Mouse (Mus musculus): ENCODE measurements at regions not wholly inside any gene's neighbourhood (a gene's known extent, or its start where the extent isn't known, plus 50 kb on each side); places are given as distances from the start of the nearest gene placed in this dataset.

DNA sequence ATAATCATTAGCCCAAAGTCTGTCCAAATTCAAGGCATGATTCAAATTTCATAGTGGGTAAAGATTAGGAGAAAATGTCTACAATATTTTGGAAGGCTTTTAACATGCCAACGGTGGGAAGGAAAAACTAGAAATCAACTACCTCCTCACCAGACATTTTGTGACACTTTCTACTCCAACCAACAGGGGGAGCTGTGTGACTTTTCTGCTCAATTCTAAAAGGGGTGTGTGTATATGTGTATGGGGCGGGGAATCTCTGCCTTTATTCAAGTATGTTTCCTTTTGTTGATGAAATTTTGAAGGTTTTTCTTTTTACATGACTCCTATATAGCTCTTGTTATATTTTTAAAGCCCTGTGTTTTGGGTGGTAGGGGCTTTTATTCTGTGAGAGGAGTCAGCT, 165.0 kb upstream of the Tas2r119 start:
- no peak overlapping the region for H3K4me3 ChIP-seq (ENCODE audit: low read length)
- no peak overlapping the region for H3K27ac ChIP-seq (ENCODE audit: low read depth, low read length)
- no peaks in the 10 kb centered on the region for H3K27me3 ChIP-seq (replicated peaks; ENCODE audit: control insufficient read depth, insufficient read depth, low read length)
- H3K4me1 ChIP-seq (ENCODE audit: control insufficient read depth, insufficient read depth, low read depth, low read length): no peaks in the 10 kb centered on the region
- no peaks in the 10 kb centered on the region for H3K9me3 ChIP-seq (ENCODE audit: control insufficient read depth, low read length)
- H3K36me3 ChIP-seq (ENCODE audit: control insufficient read depth, insufficient read depth, low read length): no peaks in the 10 kb centered on the region
- H3K4me2 ChIP-seq (ENCODE audit: low read length): no peak overlapping the region
- ATAC-seq: no peak
- no peak overlapping the region for H3K9ac ChIP-seq (ENCODE audit: low read depth, low read length)
- 68% methylated on average over 2 of the region's 2 CpGs for WGBS

GRCm38 (mm10) chr15:32012838-32013237, 164.3 kb upstream of the Tas2r119 start:
- Histone ChIP-seq H3K9ac (ENCODE audit: low read depth, low read length) (no peak overlapping the region), H3K4me1 (ENCODE audit: control insufficient read depth, insufficient read depth, low read depth, low read length) (no peaks in the 10 kb centered on the region), H3K27ac (ENCODE audit: low read depth, low read length) (no peak overlapping the region), H3K4me2 (ENCODE audit: low read length) (no peak overlapping the region), H3K27me3 (replicated peaks; ENCODE audit: control insufficient read depth, insufficient read depth, low read length) (no peaks in the 10 kb centered on the region), H3K4me3 (ENCODE audit: low read length) (no peak overlapping the region), H3K9me3 (ENCODE audit: control insufficient read depth, low read length) (no peaks in the 10 kb centered on the region), H3K36me3 (ENCODE audit: control insufficient read depth, insufficient read depth, low read length) (no peaks in the 10 kb centered on the region)
- 83% methylated on average over 5 of the region's 5 CpGs for WGBS
- ATAC-seq: no peak

- no peak for ATAC-seq
- 84% methylated on average over 4 of the region's 4 CpGs for WGBS
Observed at GRCm38 (mm10) chr15:32015169-32015568, 161.9 kb upstream of the Tas2r119 start.

DNA sequence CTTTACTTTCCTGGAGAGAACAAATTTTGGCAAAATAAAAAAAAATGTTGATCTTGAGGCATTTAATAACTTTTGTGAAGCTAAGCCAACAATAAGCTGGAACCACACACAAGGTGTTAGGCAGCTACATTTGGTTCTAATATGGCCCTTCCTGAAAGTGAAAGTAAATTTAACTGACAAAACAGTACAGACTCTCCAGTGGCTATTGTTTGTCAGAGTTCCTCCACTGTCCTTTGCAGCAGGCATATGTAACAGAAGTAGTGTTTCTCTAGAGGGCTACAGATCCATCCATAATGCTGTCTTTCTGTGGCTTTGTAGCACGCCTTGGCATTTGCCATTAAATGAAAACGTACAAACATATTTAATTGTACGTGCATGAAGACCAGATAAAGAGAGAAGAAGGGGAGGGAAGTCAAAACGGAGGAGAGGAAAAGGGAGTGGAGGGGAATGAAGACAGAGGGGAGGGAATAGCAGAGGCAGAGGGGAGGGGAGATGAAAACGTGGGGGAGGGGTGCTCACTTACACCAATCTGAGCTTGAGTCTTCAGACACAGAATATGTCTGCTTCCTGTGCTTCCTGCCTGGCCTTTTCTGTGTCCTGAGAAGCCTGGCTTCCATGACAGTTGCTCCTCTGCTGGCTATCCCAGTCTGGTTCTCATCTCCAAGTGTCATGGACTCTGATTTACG, 156.6 kb upstream of the Tas2r119 start:
- no peak overlapping the region for H3K4me3 ChIP-seq (ENCODE audit: low read length)
- no peak for ATAC-seq
- 49% methylated on average over 6 of the region's 6 CpGs for WGBS

More at GRCm38 (mm10) chr15:32015169-32015568, 161.9 kb upstream of the Tas2r119 start:
- Histone ChIP-seq H3K4me2 (ENCODE audit: low read length) (no peak overlapping the region), H3K36me3 (ENCODE audit: control insufficient read depth, insufficient read depth, low read length) (no peaks in the 10 kb centered on the region), H3K4me1 (ENCODE audit: control insufficient read depth, insufficient read depth, low read depth, low read length) (no peaks in the 10 kb centered on the region), H3K9ac (ENCODE audit: low read depth, low read length) (no peak overlapping the region), H3K27me3 (replicated peaks; ENCODE audit: control insufficient read depth, insufficient read depth, low read length) (no peaks in the 10 kb centered on the region), H3K9me3 (ENCODE audit: control insufficient read depth, low read length) (no peaks in the 10 kb centered on the region), H3K27ac (ENCODE audit: low read depth, low read length) (no peak overlapping the region), H3K4me3 (ENCODE audit: low read length) (no peak overlapping the region)

DNA sequence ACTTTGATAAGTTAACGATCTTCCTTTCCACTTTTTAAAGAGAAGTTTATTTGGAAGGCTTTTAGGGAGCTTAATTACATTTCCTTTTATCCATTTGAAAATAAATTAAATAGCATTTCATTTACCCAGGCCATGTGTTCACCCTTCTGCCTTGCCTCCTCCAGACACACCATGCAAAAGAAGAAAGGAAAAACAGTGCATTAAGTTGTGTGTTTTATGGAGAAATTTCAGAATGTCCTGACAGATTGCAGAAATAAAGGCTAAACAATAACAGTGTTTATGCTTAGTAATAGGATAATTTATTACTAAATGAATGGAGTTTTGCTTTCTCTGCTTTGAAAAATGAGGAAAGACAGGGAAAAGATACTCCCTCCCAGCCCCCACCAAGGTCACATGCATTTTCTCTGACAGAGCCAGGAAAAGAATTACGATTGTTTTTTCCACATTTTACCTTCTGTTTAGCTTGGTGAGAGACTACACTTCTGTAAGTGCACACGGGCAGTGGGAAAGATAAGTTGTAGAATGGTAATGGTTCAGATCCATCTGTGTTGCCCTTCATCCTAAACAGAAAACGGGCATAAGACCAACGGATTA, 156.0 kb upstream of the Tas2r119 start:
- no peak overlapping the region for H3K9ac ChIP-seq (ENCODE audit: low read depth, low read length)
- no peak for ATAC-seq
- no peak overlapping the region for H3K4me2 ChIP-seq (ENCODE audit: low read length)
- no peaks in the 10 kb centered on the region for H3K4me1 ChIP-seq (ENCODE audit: control insufficient read depth, insufficient read depth, low read depth, low read length)
- H3K27ac ChIP-seq (ENCODE audit: low read depth, low read length): no peak overlapping the region
- 78% methylated on average over 5 of the region's 5 CpGs for WGBS
- H3K9me3 ChIP-seq (ENCODE audit: control insufficient read depth, low read length): no peaks in the 10 kb centered on the region
- H3K4me3 ChIP-seq (ENCODE audit: low read length): no peak overlapping the region
- H3K27me3 ChIP-seq (replicated peaks; ENCODE audit: control insufficient read depth, insufficient read depth, low read length): no peaks in the 10 kb centered on the region
- no peaks in the 10 kb centered on the region for H3K36me3 ChIP-seq (ENCODE audit: control insufficient read depth, insufficient read depth, low read length)

More for the DNA sequence above, 156.6 kb upstream of the Tas2r119 start:
- Histone ChIP-seq H3K9me3 (ENCODE audit: control insufficient read depth, low read length) (no peaks in the 10 kb centered on the region), H3K36me3 (ENCODE audit: control insufficient read depth, insufficient read depth, low read length) (no peaks in the 10 kb centered on the region), H3K9ac (ENCODE audit: low read depth, low read length) (no peak overlapping the region), H3K27ac (ENCODE audit: low read depth, low read length) (no peak overlapping the region), H3K4me1 (ENCODE audit: control insufficient read depth, insufficient read depth, low read depth, low read length) (no peaks in the 10 kb centered on the region), H3K27me3 (replicated peaks; ENCODE audit: control insufficient read depth, insufficient read depth, low read length) (no peaks in the 10 kb centered on the region), H3K4me2 (ENCODE audit: low read length) (no peak overlapping the region)

GRCm38 (mm10) chr15:32034091-32034490, 143.0 kb upstream of the Tas2r119 start:
- no peak overlapping the region for H3K4me2 ChIP-seq (ENCODE audit: low read length)
- peaks cover 4% of the 10 kb centered on the region for H3K4me1 ChIP-seq (ENCODE audit: control insufficient read depth, insufficient read depth, low read depth, low read length)
- no peaks in the 10 kb centered on the region for H3K27me3 ChIP-seq (replicated peaks; ENCODE audit: control insufficient read depth, insufficient read depth, low read length)
- no peak overlapping the region for H3K4me3 ChIP-seq (ENCODE audit: low read length)
- H3K27ac ChIP-seq (ENCODE audit: low read depth, low read length): no peak overlapping the region
- H3K9ac ChIP-seq (ENCODE audit: low read depth, low read length): no peak overlapping the region
- no peaks in the 10 kb centered on the region for H3K36me3 ChIP-seq (ENCODE audit: control insufficient read depth, insufficient read depth, low read length)
- H3K9me3 ChIP-seq (ENCODE audit: control insufficient read depth, low read length): no peaks in the 10 kb centered on the region
- no peak for ATAC-seq
- WGBS: 61% methylated on average over 1 of the region's 1 CpGs

- H3K4me1 ChIP-seq (ENCODE audit: control insufficient read depth, insufficient read depth, low read depth, low read length): peaks cover 4% of the 10 kb centered on the region
- H3K27ac ChIP-seq (ENCODE audit: low read depth, low read length): no peak overlapping the region
- WGBS: 24% methylated on average over 7 of the region's 7 CpGs
- no peaks in the 10 kb centered on the region for H3K27me3 ChIP-seq (replicated peaks; ENCODE audit: control insufficient read depth, insufficient read depth, low read length)
- H3K4me3 ChIP-seq (ENCODE audit: low read length): no peak overlapping the region
- H3K36me3 ChIP-seq (ENCODE audit: control insufficient read depth, insufficient read depth, low read length): no peaks in the 10 kb centered on the region
- no peak overlapping the region for H3K4me2 ChIP-seq (ENCODE audit: low read length)
- no peaks in the 10 kb centered on the region for H3K9me3 ChIP-seq (ENCODE audit: control insufficient read depth, low read length)
- no peak overlapping the region for H3K9ac ChIP-seq (ENCODE audit: low read depth, low read length)
- peak; percentile 90 for ATAC-seq
Observed at GRCm38 (mm10) chr15:32034790-32035189, 142.3 kb upstream of the Tas2r119 start.

DNA sequence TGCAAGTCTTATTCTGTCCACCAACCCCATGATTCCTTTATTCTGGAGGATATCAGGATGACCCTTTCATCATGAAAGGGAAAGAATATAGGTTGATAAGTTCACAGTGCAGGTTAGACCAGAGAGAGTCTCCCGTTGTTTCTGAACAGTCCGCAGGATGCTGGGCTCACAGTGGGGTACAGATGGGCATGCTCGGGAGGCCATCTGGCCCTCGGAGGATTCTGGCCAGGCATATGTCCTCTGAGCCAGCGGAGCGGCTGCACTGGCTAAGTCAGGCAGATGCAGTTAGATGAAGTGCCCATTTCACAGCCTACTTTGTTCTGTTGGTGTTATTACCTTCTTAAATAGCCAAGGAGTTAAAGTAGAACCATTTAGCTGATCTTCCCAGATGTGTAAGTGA, 135.3 kb upstream of the Tas2r119 start:
- Histone ChIP-seq H3K27ac (ENCODE audit: low read depth, low read length) (no peak overlapping the region), H3K36me3 (ENCODE audit: control insufficient read depth, insufficient read depth, low read length) (no peaks in the 10 kb centered on the region), H3K4me1 (ENCODE audit: control insufficient read depth, insufficient read depth, low read depth, low read length) (no peaks in the 10 kb centered on the region), H3K4me2 (ENCODE audit: low read length) (no peak overlapping the region), H3K9me3 (ENCODE audit: control insufficient read depth, low read length) (no peaks in the 10 kb centered on the region), H3K4me3 (ENCODE audit: low read length) (no peak overlapping the region), H3K9ac (ENCODE audit: low read depth, low read length) (no peak overlapping the region), H3K27me3 (replicated peaks; ENCODE audit: control insufficient read depth, insufficient read depth, low read length) (no peaks in the 10 kb centered on the region)
- no peak for ATAC-seq
- WGBS: 70% methylated on average over 6 of the region's 6 CpGs

DNA sequence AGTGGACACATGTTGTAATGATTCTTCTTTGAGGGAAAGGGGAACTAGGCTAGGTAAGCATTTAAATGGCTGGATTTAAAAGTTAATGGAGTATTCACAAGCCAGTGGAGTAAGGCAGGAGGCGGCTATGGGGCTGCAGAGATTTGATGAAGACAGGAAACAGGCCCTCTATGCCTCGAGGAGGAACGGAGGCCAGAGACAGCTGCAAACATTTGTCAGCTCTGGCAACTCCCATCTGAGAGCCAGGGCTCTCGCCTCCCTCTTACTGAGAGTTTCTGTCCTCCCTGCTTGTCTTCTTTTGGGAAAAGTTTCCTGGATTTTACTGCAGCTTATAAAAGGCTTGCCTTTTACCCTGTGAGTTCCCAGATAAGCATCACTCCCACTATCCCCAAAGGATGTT, 134.9 kb upstream of the Tas2r119 start:
- no peak overlapping the region for H3K4me2 ChIP-seq (ENCODE audit: low read length)
- H3K4me3 ChIP-seq (ENCODE audit: low read length): no peak overlapping the region
- no peak overlapping the region for H3K9ac ChIP-seq (ENCODE audit: low read depth, low read length)
- no peak overlapping the region for H3K27ac ChIP-seq (ENCODE audit: low read depth, low read length)
- no peaks in the 10 kb centered on the region for H3K36me3 ChIP-seq (ENCODE audit: control insufficient read depth, insufficient read depth, low read length)
- no peak for ATAC-seq
- no peaks in the 10 kb centered on the region for H3K27me3 ChIP-seq (replicated peaks; ENCODE audit: control insufficient read depth, insufficient read depth, low read length)
- WGBS: 53% methylated on average over 4 of the region's 4 CpGs
- no peaks in the 10 kb centered on the region for H3K9me3 ChIP-seq (ENCODE audit: control insufficient read depth, low read length)
- no peaks in the 10 kb centered on the region for H3K4me1 ChIP-seq (ENCODE audit: control insufficient read depth, insufficient read depth, low read depth, low read length)

Data from hindbrain, embryonic 16.5 days (tissue).